23 mouse cellular contexts compared by ENCODE assay signal in the genomic region with DNA sequence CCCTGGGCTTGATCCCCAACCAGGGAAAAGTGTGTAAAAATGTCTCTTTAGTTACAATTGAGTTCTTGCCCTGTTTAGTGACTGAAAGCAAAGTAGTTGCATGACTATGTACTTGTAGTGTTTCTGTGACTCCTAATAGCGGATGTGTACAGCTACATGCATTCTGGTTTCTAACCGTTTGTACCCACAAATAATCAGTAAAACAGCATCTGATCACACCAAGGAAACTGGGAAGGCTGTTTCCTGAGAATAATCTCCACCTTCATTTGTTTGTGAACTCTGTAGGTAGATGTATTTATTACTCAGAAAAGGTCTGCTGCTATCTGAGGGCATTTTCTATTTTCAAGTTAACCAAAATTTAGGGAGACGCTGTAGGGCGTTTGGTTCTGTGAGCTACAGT.
"Had no signal": no experiment of that assay in that cellular context is flagged by ENCODE, and none has a peak within 500 bp of the region (broad histone marks: within the 10 kb centered on the region; RNA-seq: fewer than 3 reads in every experiment).

No protein-coding gene starts in this region.

- H3K9me3 ChIP-seq: heart, embryonic 13.5 days; heart, embryonic 15.5 days; intestine, embryonic 15.5 days; kidney, embryonic 15.5 days; limb, embryonic 13.5 days; limb, embryonic 15.5 days; liver, embryonic 12.5 days had no signal

- DNase-seq: gastrocnemius, postnatal 14 days; gastrocnemius, postnatal 36 days; heart, adult 18-20 months; heart, postnatal 14 days; heart, postnatal 36 days; kidney, adult 11 months; kidney, adult 2 months; kidney, adult 9 months; kidney, postnatal 14 days; kidney, postnatal 36 days; layer of hippocampus, adult 9-11 months; layer of hippocampus, postnatal 36 days; left cerebral cortex, postnatal 4 days had no signal

- H3K27me3 ChIP-seq: heart, embryonic 13.5 days; heart, embryonic 15.5 days; intestine, embryonic 15.5 days; kidney, embryonic 15.5 days; limb, embryonic 13.5 days; limb, embryonic 15.5 days had no signal

- H3K27ac ChIP-seq: heart, embryonic 13.5 days; heart, embryonic 15.5 days; intestine, embryonic 15.5 days; kidney, embryonic 15.5 days; kidney, postnatal 0 days; limb, embryonic 13.5 days; limb, embryonic 15.5 days; liver, embryonic 12.5 days; liver, embryonic 14.5 days had no signal

- ATAC-seq: intestine, embryonic 15.5 days; liver, embryonic 12.5 days had no signal

- H3K4me1 ChIP-seq: intestine, embryonic 15.5 days; limb, embryonic 13.5 days had no signal

- H3K9ac ChIP-seq: heart, embryonic 13.5 days; heart, embryonic 15.5 days; intestine, embryonic 15.5 days; kidney, embryonic 15.5 days; limb, embryonic 13.5 days; limb, embryonic 15.5 days; liver, embryonic 12.5 days; liver, embryonic 14.5 days had no signal

- H3K4me3 ChIP-seq: heart, embryonic 13.5 days; heart, embryonic 15.5 days; intestine, embryonic 15.5 days; kidney, embryonic 15.5 days; limb, embryonic 13.5 days; limb, embryonic 15.5 days; liver, embryonic 12.5 days had no signal

- H3K4me2 ChIP-seq: heart, embryonic 11.5 days; heart, embryonic 13.5 days; heart, embryonic 15.5 days; intestine, embryonic 15.5 days; kidney, embryonic 15.5 days; limb, embryonic 13.5 days; limb, embryonic 15.5 days; liver, embryonic 12.5 days had no signal

- H3K36me3 ChIP-seq: intestine, embryonic 15.5 days; kidney, embryonic 15.5 days; limb, embryonic 15.5 days; liver, embryonic 12.5 days had no signal
